Mouse (Mus musculus): ENCODE data around the gene Mgat4a.
"Not testable (repeated sequence)": the region's sequence is repeated elsewhere in the genome, so short reads cannot be mapped to it uniquely, and the experiment has no call there.

Gene Mgat4a

DNA sequence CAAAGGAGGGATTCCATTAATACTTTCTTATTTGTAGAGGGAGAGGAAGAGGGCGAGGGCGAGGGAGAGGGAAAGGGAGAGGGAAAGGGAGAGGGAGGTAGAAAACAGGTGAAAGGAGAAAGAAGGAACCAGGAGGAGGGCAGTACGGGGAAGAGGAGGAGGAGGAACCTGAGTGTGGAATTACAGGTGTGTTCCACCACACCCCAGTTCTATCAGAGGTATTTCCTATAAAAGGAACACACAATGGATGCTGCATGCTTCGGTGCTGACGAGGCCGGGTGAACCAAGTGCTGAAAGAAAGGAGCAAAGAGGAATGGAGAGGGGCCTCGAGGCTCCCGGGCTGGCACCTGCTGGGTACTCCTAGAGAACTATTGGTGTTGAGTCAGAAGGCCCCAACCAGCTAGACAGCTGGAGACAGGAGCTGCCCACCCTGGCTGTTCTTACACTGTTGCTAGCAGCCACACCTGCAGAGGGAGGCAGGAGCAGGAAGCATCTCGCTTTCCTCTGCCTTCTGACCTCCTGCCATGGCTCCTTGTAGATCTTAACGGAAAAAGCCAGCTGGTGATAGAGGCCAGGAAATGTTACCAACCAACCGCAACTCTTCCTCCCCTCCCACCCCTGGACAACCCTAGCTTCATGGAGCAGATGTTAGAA, 5.7 kb upstream of the Mgat4a start:
- no peaks in the 10 kb centered on the region for H3K36me3 ChIP-seq (ENCODE audit: control insufficient read depth, insufficient read depth, low read length, poor library complexity, severe bottlenecking)
- DNase-seq (ENCODE audit: low read depth, low spot score) = no peak
- H3K27me3 ChIP-seq (ENCODE audit: control insufficient read depth, insufficient read depth, low read length, poor library complexity, severe bottlenecking) = no peaks in the 10 kb centered on the region

DNA sequence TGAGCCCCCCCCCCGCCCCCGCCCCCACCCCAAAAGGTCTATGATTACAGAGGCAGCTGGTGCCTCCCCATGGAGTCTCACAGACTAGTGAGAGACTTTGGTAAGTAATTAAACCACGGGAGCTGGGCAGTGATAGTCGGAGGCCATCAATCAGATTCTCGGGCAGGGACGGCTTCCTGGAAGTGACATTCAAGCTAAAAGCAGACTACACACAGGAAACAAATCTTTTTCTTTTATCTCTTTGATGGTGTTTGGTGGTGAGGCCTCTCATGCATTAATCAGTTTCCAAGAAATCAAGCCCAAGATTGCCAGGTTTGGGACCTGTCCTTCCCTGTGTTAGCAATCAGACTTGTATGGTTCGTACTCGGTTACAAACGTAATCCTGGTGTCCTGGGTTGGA, 3.4 kb upstream of the Mgat4a start:
- no peak for DNase-seq (ENCODE audit: low read depth, low spot score)

GRCm38 (mm10) chr1:37543057-37543456, 2.2 kb upstream of the Mgat4a start:
- no peak for DNase-seq (ENCODE audit: low read depth, low spot score)
- H3K27me3 ChIP-seq (ENCODE audit: control insufficient read depth, insufficient read depth, low read length, poor library complexity, severe bottlenecking) = no peaks in the 10 kb centered on the region

More for the DNA sequence above, 3.4 kb upstream of the Mgat4a start:
- Histone ChIP-seq H3K36me3 (ENCODE audit: control insufficient read depth, insufficient read depth, low read length, poor library complexity, severe bottlenecking) (no peaks in the 10 kb centered on the region), H3K27me3 (ENCODE audit: control insufficient read depth, insufficient read depth, low read length, poor library complexity, severe bottlenecking) (no peaks in the 10 kb centered on the region)

DNA sequence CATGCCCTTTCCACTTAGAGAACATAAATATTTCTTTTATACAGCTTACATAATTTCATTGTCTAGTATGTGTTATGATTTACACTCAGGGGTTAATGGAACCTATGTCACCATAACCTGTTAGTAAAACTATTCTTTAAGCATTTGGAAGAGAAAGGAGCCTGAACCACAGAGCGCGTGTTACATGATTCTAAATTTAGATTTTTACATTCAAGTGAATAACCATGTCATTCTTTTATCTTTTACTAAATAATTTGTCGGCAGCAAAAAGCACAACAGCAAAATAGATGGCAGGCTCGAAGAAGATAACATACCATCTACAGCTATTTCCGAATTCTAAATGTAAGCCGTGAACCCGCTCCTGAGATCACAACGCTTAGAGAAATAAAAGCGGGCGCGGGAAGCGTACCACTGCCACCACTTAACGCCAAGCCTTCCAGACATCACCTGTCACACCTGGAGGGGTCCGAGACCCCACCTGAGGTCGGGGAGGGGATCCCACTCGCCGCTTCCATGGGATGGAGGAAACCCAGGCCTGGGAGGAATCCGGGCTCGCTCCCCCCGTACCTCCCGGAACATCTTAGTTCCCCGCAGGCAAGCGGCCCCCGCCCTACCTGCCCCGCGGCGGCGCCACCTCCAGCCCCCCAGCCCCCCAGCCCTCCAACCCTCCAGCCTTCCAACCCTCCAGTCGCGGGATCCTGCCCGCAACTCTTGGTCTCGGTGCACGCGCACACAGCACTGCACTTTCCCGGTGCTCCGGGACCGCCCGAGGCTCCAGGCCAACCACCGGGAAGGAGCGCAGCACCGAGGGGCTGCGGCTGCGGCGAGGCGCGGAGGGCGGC, 627 bp downstream of the Mgat4a start:
- H3K27me3 ChIP-seq (ENCODE audit: control insufficient read depth, insufficient read depth, low read length, poor library complexity, severe bottlenecking) = no peaks in the 10 kb centered on the region
- no peaks in the 10 kb centered on the region for H3K36me3 ChIP-seq (ENCODE audit: control insufficient read depth, insufficient read depth, low read length, poor library complexity, severe bottlenecking)
- DNase-seq (ENCODE audit: low read depth, low spot score) = no peak

More at GRCm38 (mm10) chr1:37543057-37543456, 2.2 kb upstream of the Mgat4a start:
- H3K36me3 ChIP-seq (ENCODE audit: control insufficient read depth, insufficient read depth, low read length, poor library complexity, severe bottlenecking) = no peaks in the 10 kb centered on the region

DNA sequence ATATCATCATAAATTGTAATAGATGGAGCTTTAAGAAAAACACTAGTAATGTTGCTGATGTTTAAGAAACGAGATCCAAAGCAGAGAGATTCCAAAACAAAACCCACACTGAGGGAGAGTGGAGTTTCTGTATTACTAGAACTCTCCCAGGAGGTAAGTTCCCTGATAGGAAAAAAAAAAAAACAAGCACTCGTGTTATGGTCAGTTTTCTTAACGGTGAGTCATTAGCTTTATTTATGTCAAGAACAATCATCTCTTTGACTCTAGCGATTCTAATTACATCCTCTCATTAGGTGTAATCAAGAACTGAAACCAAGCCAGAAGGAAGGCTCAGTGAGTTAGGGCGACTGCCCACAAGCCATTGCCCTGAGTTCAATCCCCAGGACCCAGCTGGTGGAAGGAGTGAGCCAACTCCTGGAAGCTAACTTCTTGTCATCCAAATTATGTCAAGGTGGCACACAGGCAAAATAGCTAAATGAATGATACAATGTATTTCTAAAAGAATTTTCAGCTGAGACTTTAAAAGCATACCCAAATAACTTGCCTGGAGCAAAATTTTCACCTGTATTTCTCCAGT, 6.2 kb downstream of the Mgat4a start:
- DNase-seq (ENCODE audit: low read depth, low spot score) = peak; percentile 23
- Histone ChIP-seq H3K27me3 (ENCODE audit: control insufficient read depth, insufficient read depth, low read length, poor library complexity, severe bottlenecking) (no peaks in the 10 kb centered on the region), H3K36me3 (ENCODE audit: control insufficient read depth, insufficient read depth, low read length, poor library complexity, severe bottlenecking) (no peaks in the 10 kb centered on the region)

GRCm38 (mm10) chr1:37533181-37533580, 7.6 kb downstream of the Mgat4a start:
- Histone ChIP-seq H3K36me3 (ENCODE audit: control insufficient read depth, insufficient read depth, low read length, poor library complexity, severe bottlenecking) (no peaks in the 10 kb centered on the region), H3K27me3 (ENCODE audit: control insufficient read depth, insufficient read depth, low read length, poor library complexity, severe bottlenecking) (no peaks in the 10 kb centered on the region)
- DNase-seq (ENCODE audit: low read depth, low spot score) = no peak

GRCm38 (mm10) chr1:37532533-37532840, 8.3 kb downstream of the Mgat4a start:
- Histone ChIP-seq H3K36me3 (ENCODE audit: control insufficient read depth, insufficient read depth, low read length, poor library complexity, severe bottlenecking) (no peaks in the 10 kb centered on the region), H3K27me3 (ENCODE audit: control insufficient read depth, insufficient read depth, low read length, poor library complexity, severe bottlenecking) (no peaks in the 10 kb centered on the region)
- DNase-seq (ENCODE audit: low read depth, low spot score) = no peak

GRCm38 (mm10) chr1:37531654-37532532, 8.9 kb downstream of the Mgat4a start:
- Histone ChIP-seq H3K27me3 (ENCODE audit: control insufficient read depth, insufficient read depth, low read length, poor library complexity, severe bottlenecking) (no peaks in the 10 kb centered on the region), H3K36me3 (ENCODE audit: control insufficient read depth, insufficient read depth, low read length, poor library complexity, severe bottlenecking) (no peaks in the 10 kb centered on the region)
- DNase-seq (ENCODE audit: low read depth, low spot score) = peak; percentile 26

DNA sequence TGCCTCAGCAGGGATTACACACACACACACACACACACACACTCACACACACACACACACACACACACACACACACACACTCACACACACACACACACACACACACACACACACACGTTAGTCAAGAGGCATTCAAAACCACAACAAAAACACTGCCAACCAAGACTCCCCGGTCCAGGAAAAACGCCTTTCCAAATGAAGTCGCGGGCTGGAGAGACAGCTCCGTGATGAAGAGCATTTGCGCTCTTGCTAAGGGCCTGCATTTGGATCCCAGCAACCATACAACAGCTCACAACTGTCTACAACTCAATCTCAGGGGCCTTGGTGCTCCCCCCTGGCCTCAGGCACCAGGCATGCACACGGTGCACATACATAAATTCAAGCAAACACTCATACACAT, 10.8 kb downstream of the Mgat4a start:
- H3K36me3 ChIP-seq (ENCODE audit: control insufficient read depth, insufficient read depth, low read length, poor library complexity, severe bottlenecking) = no peaks in the 10 kb centered on the region
- no peak for DNase-seq (ENCODE audit: low read depth, low spot score)
- no peaks in the 10 kb centered on the region for H3K27me3 ChIP-seq (ENCODE audit: control insufficient read depth, insufficient read depth, low read length, poor library complexity, severe bottlenecking)

GRCm38 (mm10) chr1:37526257-37526656, 14.6 kb downstream of the Mgat4a start:
- no peak for DNase-seq (ENCODE audit: low read depth, low spot score)
- H3K27me3 ChIP-seq (ENCODE audit: control insufficient read depth, insufficient read depth, low read length, poor library complexity, severe bottlenecking) = no peaks in the 10 kb centered on the region
- no peaks in the 10 kb centered on the region for H3K36me3 ChIP-seq (ENCODE audit: control insufficient read depth, insufficient read depth, low read length, poor library complexity, severe bottlenecking)

GRCm38 (mm10) chr1:37524669-37525068, 16.1 kb downstream of the Mgat4a start:
- no peaks in the 10 kb centered on the region for H3K27me3 ChIP-seq (ENCODE audit: control insufficient read depth, insufficient read depth, low read length, poor library complexity, severe bottlenecking)
- H3K36me3 ChIP-seq (ENCODE audit: control insufficient read depth, insufficient read depth, low read length, poor library complexity, severe bottlenecking) = no peaks in the 10 kb centered on the region
- DNase-seq (ENCODE audit: low read depth, low spot score) = no peak

DNA sequence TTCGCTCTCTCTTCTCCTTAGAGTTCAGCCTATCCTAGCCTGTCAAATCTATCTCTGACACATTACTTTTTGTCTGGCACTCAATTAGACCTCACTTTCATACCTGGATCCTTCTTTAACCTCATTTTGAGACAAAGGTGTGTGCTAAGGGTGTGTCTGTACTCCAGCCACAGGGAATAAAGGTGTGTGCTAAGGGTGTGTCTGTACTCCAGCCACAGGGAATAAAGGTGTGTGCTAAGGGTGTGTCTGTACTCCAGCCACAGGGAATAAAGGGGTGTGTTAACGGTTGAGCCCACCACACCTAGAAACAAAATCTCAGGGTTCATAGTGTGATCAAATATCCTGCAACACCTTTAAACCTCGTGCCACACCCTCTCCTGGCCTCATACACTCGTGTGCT, 16.7 kb downstream of the Mgat4a start:
- not testable (repeated sequence) for H3K27me3 ChIP-seq (ENCODE audit: control insufficient read depth, insufficient read depth, low read length, poor library complexity, severe bottlenecking); DNase-seq (ENCODE audit: low read depth, low spot score); H3K36me3 ChIP-seq (ENCODE audit: control insufficient read depth, insufficient read depth, low read length, poor library complexity, severe bottlenecking)

GRCm38 (mm10) chr1:37523548-37523947, 17.3 kb downstream of the Mgat4a start:
- not testable (repeated sequence) for H3K27me3 ChIP-seq (ENCODE audit: control insufficient read depth, insufficient read depth, low read length, poor library complexity, severe bottlenecking); DNase-seq (ENCODE audit: low read depth, low spot score); H3K36me3 ChIP-seq (ENCODE audit: control insufficient read depth, insufficient read depth, low read length, poor library complexity, severe bottlenecking)

DNA sequence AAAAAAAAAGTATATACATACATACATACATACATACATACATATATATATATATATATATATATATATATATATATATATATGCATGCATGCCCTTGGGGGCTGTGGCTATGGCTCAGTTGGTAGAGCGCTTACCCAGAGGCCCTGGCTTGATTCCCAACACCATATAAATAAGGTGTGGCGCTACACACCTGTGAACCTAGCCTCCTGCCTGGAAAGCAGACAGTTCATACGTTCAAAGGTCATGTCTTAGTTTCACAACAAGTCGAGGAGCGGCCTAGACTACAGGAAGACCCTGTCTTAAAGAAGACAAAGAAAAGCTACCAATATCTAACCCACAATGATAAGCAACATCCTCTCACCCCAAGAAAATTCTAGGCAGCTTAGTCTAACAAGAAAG, 18.7 kb downstream of the Mgat4a start:
- Histone ChIP-seq H3K27me3 (ENCODE audit: control insufficient read depth, insufficient read depth, low read length, poor library complexity, severe bottlenecking) (no peaks in the 10 kb centered on the region), H3K36me3 (ENCODE audit: control insufficient read depth, insufficient read depth, low read length, poor library complexity, severe bottlenecking) (no peaks in the 10 kb centered on the region)
- no peak for DNase-seq (ENCODE audit: low read depth, low spot score)
